Mouse (Mus musculus) lung, postnatal 0 days (tissue): Measurements from ENCODE around the gene 4931428L18Rik.

Experiments used
- CTCF ChIP-seq: IDR thresholded peaks from 2 replicates; pipeline ENCODE4 v1.5.1; 2016; ENCODE audit warnings: antibody characterized with exemption, mild to moderate bottlenecking
- EP300 ChIP-seq: IDR thresholded peaks from 2 replicates; pipeline ENCODE4 v1.6.1; 2016; ENCODE audit warnings: antibody characterized with exemption, mild to moderate bottlenecking, control low read depth

DNA sequence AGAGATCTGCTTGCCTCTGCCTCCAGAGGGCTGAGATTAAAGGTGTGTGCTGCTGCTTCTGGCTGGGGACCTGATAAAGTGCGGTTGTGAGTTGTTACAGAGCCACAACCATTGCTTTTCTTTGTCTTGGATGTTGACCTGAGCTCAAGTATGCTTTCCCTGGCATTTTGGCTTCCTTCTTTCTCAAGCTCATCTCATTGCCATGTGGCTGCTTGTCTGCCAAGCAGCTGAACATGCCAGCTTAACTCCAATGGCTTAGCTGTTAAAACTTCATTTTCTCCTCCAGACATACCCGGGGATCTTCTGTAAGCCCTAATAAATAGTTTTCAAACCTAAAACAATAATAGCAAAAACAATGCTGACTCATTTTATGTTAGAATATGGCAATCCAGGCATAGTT lies 190.1 kb downstream of the 4931428L18Rik start:
- TF ChIP-seq CTCF: no peak
- TF ChIP-seq EP300: no peak
